Mouse (Mus musculus): ENCODE results near the gene Cdk20.

Gene Cdk20

GRCm38 (mm10) chr13:64432017-64432995 is at the start of gene Cdk20:
Cdk20 (plus strand) TSS chr13:64432314.
- peak; percentile 92 for DNase-seq (ENCODE audit: low spot score)

DNA sequence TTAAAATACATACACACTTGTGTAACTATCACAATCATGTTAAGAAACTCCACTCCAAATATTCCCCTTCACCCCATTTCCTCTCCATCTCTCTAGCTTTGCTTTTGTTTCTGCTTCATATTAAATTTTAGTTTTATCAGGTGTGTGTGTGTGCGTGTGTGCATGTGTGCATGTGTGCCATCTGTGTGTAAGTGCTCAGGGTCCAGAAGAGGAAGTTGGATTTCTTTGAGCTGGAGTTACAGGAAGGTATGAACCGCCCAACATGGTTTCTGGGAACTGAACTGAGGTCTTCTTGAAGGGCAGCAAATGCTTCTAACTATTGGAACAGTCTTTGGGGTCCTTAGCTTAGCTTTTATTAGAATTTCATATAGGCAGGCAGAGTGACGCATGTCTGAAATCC is 47.2 kb upstream of the Cdk20 start:
- no peak for DNase-seq (ENCODE audit: low spot score)

DNA sequence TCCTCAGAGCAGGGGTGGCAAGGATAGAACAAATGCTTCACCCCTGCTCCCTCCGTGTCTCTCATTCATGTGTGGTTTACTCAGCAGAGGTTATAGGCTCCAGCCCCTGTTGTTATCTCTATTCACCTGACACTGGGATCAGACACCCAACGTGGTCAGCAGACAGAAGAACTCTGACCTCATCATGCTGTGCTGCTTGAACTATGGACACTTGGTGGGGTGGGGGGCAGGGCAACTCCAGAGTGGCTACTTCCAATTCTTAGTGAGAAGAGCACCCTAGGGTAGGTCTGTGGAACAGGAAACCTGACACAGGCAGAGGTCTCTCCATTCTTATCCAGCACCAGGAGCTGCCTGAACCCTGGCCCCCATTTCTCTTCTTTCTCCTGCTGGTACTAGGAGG is 46.1 kb upstream of the Cdk20 start:
- no peak for DNase-seq (ENCODE audit: low spot score)

GRCm38 (mm10) chr13:64388415-64388814 is 43.7 kb upstream of the Cdk20 start:
- peak; percentile 27 for DNase-seq (ENCODE audit: low spot score)

DNA sequence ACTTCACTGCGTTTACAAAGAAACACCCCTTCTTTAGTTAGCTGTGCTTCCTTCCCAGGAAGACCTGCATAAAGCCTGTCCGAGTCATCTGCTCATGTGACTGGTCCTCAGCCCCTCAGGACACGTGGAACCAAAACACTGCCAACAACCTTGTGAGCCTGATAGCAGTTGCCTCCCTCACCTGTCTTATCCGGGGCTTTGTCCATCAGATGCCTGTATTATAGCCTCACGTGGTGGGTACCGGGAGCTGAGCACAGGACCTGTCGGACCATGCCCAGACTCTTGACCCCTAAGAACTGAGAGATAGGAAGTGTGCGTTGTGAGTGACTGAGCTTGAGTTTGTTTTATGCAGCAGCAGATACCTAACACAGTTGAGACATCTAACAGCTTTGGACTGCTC is 35.1 kb upstream of the Cdk20 start:
- no peak for DNase-seq (ENCODE audit: low spot score)

DNA sequence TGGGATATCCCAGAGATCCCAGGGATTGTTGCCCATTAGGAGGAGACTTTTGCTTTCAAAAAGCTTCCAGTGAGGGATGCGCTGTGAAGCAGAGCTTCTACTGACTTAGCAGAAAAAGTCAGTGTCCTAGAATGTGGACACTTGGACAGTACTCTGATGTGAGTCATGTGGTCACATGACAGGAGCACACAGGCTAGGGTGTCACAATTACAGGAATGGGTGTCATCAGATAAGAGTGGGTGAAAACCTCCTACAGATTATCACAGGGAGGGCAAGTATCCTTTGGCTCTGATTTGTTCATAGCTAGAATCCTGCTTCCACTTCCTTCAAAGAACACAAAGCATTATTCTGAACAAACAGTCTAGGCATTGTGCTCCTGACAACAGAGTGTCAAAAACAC is 34.0 kb upstream of the Cdk20 start:
- no peak for DNase-seq (ENCODE audit: low spot score)

DNA sequence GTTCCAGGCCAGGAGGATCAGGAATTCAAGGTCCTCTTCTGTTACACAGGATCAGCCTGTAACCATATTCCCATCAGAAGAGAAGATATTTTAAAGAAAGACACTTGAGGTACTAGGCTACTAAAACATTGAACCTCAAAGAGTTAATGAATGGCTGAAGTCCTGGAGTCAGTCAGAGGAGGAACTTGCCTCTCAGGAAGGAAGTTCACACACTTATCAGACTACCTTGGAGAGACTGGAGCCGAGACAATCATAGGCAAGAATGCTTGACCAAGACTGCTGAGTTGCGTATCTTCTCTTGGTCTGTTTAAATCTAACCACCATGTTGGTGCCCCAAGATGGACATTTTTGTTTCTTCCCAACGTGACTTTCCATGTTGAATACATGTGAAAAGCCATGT is 32.2 kb upstream of the Cdk20 start:
- DNase-seq (ENCODE audit: low spot score) = no peak

- DNase-seq (ENCODE audit: low spot score) = peak; percentile 57
Observed at GRCm38 (mm10) chr13:64400801-64401361, 31.2 kb upstream of the Cdk20 start.

DNA sequence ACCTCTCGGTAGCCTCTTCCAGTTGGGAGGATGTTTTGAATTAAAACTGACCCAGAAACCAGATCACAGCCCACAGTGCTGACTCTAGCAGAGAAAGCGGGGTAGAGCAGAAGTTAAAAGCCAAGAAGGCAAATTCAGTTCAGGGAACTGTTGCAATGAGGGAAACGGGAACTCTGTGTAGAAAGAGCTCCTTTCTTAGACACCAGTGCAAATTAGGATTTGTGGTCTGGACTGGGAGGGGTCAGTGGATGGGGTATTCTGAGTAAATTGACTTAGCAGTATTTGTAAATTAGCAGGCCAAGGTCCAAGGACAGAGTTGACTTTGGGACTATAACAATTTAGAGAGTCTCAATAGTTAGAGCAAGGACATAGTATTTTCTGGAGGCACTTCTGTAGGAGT is 30.1 kb upstream of the Cdk20 start:
- no peak for DNase-seq (ENCODE audit: low spot score)

DNA sequence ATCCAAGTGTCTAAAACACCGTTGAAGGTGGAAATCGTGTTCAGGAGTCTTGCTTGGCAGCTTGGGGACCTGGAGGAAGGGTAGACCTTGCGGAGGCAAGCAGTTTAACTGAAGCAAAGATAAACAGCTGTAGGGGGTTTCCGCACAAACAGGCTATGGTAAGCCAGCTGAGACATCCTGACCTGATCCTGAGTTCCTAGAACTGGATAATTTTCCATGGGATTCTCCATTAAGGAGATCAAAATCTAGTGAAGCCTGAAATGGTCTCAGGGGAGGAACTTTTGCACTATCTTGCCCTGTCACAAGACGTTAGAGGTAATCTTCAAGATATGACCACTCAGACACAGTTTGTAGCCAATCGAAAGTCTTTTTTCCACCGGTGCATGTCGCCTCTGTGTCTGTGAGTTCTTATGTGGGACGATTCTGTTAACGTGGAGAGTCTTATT is 29.6 kb upstream of the Cdk20 start:
- DNase-seq (ENCODE audit: low spot score) = no peak

DNA sequence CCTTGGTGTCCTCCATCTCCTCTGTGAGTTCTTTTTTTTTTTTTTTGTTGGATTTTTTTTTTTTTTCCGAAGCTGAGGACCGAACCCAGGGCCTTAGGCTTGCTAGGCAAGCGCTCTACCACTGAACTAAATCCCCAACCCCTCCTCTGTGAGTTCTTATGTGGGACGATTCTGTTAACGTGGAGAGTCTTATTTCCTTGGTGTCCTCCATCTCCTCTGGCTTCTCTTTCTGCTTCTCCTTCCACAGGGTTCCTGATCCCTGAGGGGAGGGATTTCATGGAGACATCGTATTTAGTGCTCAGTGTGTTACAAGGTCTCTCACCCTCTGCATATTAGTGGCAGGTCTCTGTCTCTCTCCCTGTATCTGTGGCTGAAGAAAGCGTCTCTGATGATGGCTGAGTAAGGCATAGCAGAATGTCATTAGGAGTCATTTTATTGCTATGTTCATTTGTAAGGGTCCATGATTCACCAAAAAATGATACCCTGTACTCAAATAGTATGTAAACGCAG is 29.1 kb upstream of the Cdk20 start:
- no peak for DNase-seq (ENCODE audit: low spot score)

DNA sequence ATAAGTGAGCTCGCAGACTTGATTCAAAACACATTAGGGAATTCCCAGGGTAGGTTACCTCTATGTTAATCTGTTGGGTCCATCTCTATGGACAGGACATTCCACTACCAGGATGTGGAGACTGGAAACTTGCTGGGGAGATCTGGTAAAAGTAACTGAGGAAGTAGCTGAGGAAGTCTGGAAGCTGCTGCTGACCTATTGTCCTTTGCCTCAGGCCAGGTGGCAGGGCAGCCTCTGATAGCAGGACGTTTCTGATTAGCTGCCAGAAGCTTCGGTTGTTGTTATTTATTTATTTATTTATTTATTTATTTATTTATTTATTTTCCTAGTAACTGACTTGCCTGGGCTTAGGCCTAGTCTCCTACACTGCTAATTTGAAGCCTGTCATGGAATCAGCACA is 28.6 kb upstream of the Cdk20 start:
- DNase-seq (ENCODE audit: low spot score) = no peak

- DNase-seq (ENCODE audit: low spot score) = no peak
Observed at GRCm38 (mm10) chr13:64405550-64405949, 26.6 kb upstream of the Cdk20 start.

- no peak for DNase-seq (ENCODE audit: low spot score)
Observed at GRCm38 (mm10) chr13:64407992-64408391, 24.1 kb upstream of the Cdk20 start.

GRCm38 (mm10) chr13:64410604-64411003 is 21.5 kb upstream of the Cdk20 start:
- no peak for DNase-seq (ENCODE audit: low spot score)

GRCm38 (mm10) chr13:64411282-64411681 is 20.8 kb upstream of the Cdk20 start:
- DNase-seq (ENCODE audit: low spot score) = no peak

- no peak for DNase-seq (ENCODE audit: low spot score)
Observed at GRCm38 (mm10) chr13:64412752-64413257, 19.3 kb upstream of the Cdk20 start.

DNA sequence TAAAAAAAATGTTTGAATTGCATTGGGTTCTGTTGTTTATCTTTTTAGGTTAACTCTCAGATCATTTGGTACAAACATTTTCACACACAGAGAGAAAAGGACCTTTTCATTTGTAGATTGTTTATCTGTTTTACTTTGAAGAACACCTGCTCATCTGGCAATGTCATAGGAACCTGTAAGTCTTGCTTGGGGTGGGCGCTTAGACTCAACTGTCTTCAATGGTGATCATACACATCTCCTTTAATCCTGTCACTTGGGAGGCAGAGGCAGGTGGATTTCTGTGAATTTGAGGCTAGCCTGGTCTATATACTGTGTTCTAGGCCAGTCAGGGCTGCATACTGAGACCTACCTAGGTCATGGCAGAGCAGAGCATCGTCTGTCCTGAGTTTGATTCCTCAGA is 16.5 kb upstream of the Cdk20 start:
- DNase-seq (ENCODE audit: low spot score) = no peak

- peak; percentile 51 for DNase-seq (ENCODE audit: low spot score)
Observed at GRCm38 (mm10) chr13:64416955-64417601, 15.0 kb upstream of the Cdk20 start.

- no peak for DNase-seq (ENCODE audit: low spot score)
Observed at GRCm38 (mm10) chr13:64420847-64421246, 11.3 kb upstream of the Cdk20 start.

DNA sequence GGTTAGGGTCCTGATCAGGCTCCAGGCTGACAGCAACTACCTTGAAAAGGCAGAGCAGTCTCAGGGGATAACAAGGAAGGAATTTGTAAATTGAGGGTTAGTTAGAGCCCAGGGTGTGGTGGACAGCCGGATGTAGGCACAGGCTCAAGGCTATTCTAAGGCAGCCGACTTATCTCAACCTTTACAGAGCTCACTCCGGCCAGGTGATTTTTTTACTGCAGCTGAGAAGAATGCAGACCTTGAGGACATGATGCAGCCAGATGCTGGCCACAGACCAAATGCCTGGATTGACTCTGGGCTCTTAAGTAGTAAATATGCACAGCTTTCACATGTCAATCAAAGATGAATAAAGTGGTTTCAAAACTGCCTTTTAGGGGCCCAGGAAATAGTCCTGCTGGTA is 10.7 kb upstream of the Cdk20 start:
- no peak for DNase-seq (ENCODE audit: low spot score)

DNA sequence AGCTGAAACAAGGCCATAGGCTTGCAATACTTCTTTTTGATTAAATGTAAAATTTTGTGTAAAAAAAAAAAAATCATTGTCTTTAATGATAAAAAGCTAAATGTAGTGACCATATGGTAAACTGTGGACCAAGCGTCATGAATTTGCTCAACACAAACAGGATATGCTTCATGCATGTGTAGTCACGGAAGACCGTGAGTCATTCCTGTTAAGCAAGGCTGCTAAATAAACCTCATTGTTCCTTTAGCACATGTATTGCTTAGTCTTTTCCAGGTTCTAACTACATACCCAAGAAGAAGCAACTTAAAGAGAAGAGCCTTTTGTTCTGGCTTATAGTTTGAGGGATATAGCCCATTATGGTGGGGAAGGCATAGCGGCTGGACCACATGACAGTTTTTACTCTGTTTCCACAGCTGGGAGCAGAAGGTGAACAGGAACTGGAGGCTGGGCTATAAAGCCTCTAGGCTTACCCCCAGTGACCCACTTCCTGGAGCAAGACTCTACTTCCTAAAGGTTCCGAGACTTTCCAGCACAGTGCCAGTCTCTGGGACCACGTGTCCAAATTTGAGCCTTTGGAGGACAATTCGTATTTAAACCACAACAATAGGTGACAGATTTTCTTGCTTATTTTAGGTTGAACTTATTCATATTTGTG is 10.0 kb upstream of the Cdk20 start:
- no peak for DNase-seq (ENCODE audit: low spot score)

All from urinary bladder, postnatal 14 days (tissue).